Mouse (Mus musculus) testis, adult 2 months (tissue): ENCODE results near the gene Slc24a3.

Experiments used
- CTCF ChIP-seq: fragments of 200-500 bp; IDR thresholded peaks from 2 replicates; pipeline ENCODE4 v1.5.1; 2012; ENCODE audit warnings: low read depth, mild to moderate bottlenecking, inconsistent platforms, low read length, moderate library complexity; ENCODE audit not compliant: control insufficient read depth, insufficient read depth, insufficient replicate concordance
- POLR2A ChIP-seq: fragments of 200-500 bp; IDR thresholded peaks from 2 replicates; pipeline ENCODE4 v1.6.1; 2012; ENCODE audit warnings: low read depth, mild to moderate bottlenecking, inconsistent platforms, low read length, moderate library complexity; ENCODE audit not compliant: control insufficient read depth

DNA sequence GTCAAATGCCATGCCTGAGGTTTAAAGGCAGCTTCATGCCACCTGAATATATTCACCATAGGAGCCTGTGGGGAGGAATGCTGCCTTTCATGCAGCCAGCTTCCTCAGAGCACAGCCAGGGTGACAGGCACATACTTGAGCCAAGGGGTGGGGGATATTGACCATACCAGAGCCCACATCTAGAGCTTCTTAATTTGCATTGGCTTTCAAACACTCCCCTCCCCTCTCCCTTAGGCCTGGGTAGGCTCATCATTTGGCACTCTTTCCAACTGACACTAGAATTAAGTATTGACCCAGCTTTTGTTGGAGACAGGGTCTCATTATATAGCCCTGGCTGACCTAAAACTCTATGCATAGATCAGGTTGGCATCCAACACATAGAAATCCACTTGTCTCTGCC lies 453.2 kb downstream of the Slc24a3 start:
- TF ChIP-seq POLR2A, result no peak
- no peak for TF ChIP-seq CTCF
